ENCODE assay signal across 8 mouse cellular contexts in genomic region chr9:107452552-107452951, GRCm38 (mm10). TPM values are rescaled to one million over a fixed set of nuclear protein-coding genes. Genes with fewer than 3 reads are reported as not detected.
A peak's percentile ranks its signal among the peaks of the same experiment; 100 is the strongest.
DNase-seq lines count a peak whose midpoint lies in the region; ATAC-seq lines count a peak whose summit lies in the region.

No protein-coding gene starts in this region.

- 0 out of 2 replicates have a peak, but pooled peaks cover 1% of the 10 kb centered on the region for H3K27me3 ChIP-seq in splenic B cell, adult 2 months (ENCODE audit: control insufficient read depth, insufficient read depth, low read length, poor library complexity, severe bottlenecking)

- no peaks in the 10 kb centered on the region for H3K36me3 ChIP-seq in splenic B cell, adult 2 months (ENCODE audit: control insufficient read depth, insufficient read depth, low read length, poor library complexity, severe bottlenecking)

- DNase-seq in cerebellum, postnatal 36 days: peak; percentile 30 to 36
- DNase-seq in cerebellum, adult 8-10 months: no peak
- peak; percentile 10 for DNase-seq in 3T3-L1 (ENCODE audit: low read depth, low spot score)
- DNase-seq in c-Kit-positive CD71-negative TER-119-negative erythroid progenitor cells, embryonic 14.5 days (ENCODE audit: low read depth): peak; percentile 22
- DNase-seq in kidney, postnatal 4 days: peak; percentile 55 to 73
- DNase-seq in splenic B cell, adult 2 months (ENCODE audit: low read depth, low spot score): peak; percentile 36

- no peak for ATAC-seq in granulocyte monocyte progenitor cell, adult 5-6 weeks (replicated peaks; ENCODE audit: poor library complexity, severe bottlenecking)
- no peak for ATAC-seq in megakaryocyte-erythroid progenitor cell, adult 5-6 weeks (replicated peaks; ENCODE audit: low FRiP score, low TSS enrichment, poor library complexity, severe bottlenecking)

RNA-seq across cellular contexts. Expression of gene Cacna2d2, which starts 53.1 kb away (rescaled TPM):
- total RNA-seq in granulocyte monocyte progenitor cell, adult 5-6 weeks (2014; fragmentation: Nextera tagmentation): 0.19 TPM in 1 of 2 replicates, not detected in the other
- total RNA-seq in granulocyte monocyte progenitor cell, adult 5-6 weeks (2017): 0.09 and 0.10 TPM in 2 replicates
- 0.10 TPM in 1 of 2 replicates, not detected in the other for total RNA-seq in megakaryocyte-erythroid progenitor cell, adult 5-6 weeks (2014; fragmentation: Nextera tagmentation)
- not detected in 2 replicates for total RNA-seq in megakaryocyte-erythroid progenitor cell, adult 5-6 weeks (2017)
